Mouse (Mus musculus) stomach, embryonic 16.5 days (tissue): Measurements from ENCODE around the gene Tmem28. TPM values are rescaled to one million over a fixed set of nuclear protein-coding genes. Genes with fewer than 3 reads are reported as not detected.
A peak's percentile ranks its signal among the peaks of the same experiment; 100 is the strongest.

Source experiments
- ATAC-seq: fragments of 200-750 bp; cut with Nextera tagmentation; 2 replicates; pipeline ENCODE4 v1.8.0; 2017; ENCODE audit warnings: moderate number of reproducible peaks, moderate TSS enrichment; ENCODE audit not compliant: insufficient read depth, low FRiP score
- H3K27ac ChIP-seq: fragments of 300-500 bp; sonication (generic); 2 replicates; pipeline ENCODE4 v1.5.1; 2014; ENCODE audit warnings: low read length
- H3K27me3 ChIP-seq: fragments of 300-500 bp; sonication (generic); 2 replicates; pipeline ENCODE4 v1.6.1; 2014; ENCODE audit warnings: low read length, control low read depth, mixed read lengths; ENCODE audit not compliant: control insufficient read depth, insufficient read depth
- H3K36me3 ChIP-seq: fragments of 300-500 bp; sonication (generic); 2 replicates; pipeline ENCODE4 v1.6.1; 2014; ENCODE audit warnings: low read length; ENCODE audit not compliant: control insufficient read depth, insufficient read depth
- H3K4me1 ChIP-seq: fragments of 300-500 bp; sonication (generic); 2 replicates; pipeline ENCODE4 v1.6.1; 2014; ENCODE audit warnings: low read length, control low read depth, mixed read lengths; ENCODE audit not compliant: control insufficient read depth, insufficient read depth
- H3K4me2 ChIP-seq: fragments of 300-500 bp; sonication (generic); 2 replicates; pipeline ENCODE4 v1.6.1; 2014; ENCODE audit warnings: low read depth, low read length, mixed read lengths
- H3K4me3 ChIP-seq: fragments of 300-500 bp; sonication (generic); replicated peaks from 2 replicates; pipeline ENCODE4 v1.5.1; 2014; ENCODE audit warnings: mild to moderate bottlenecking, low read length
- H3K9ac ChIP-seq: fragments of 300-500 bp; sonication (generic); 2 replicates; pipeline ENCODE4 v1.6.1; 2014; ENCODE audit warnings: low read length
- H3K9me3 ChIP-seq: fragments of 300-500 bp; sonication (generic); replicated peaks from 2 replicates; pipeline ENCODE4 v1.6.1; 2016; ENCODE audit warnings: low read length, control low read depth; ENCODE audit not compliant: control insufficient read depth
- WGBS: fragments of 180-500 bp; shearing (Covaris S2); extraction: QIAGEN DNeasy Blood & Tissue Kit; methylation state at CpG from one replicate; pipeline ENCODE4 v1.1.7; 2014; 5-methylcytosine and 5-hydroxymethylcytosine counted together
- polyA plus RNA-seq: library from polyadenylated mRNA; unstranded; fragments of >200 nt; fragmentation: Nextera tagmentation; extraction: Ambion mirVana; gene quantifications from 2 replicates; pipeline ENCODE4 v1.2.1, GENCODE M21; 2015

Gene Tmem28
- polyA plus RNA-seq: 0.11 and 0.15 TPM in 2 replicates

GRCm38 (mm10) chrX:99820790-99821395, at the start of gene Tmem28:
Gene Tmem28, plus strand, starts transcription at chrX:99821021.
- Histone ChIP-seq H3K36me3 (no peaks in the 10 kb centered on the region), H3K4me1 (no peaks in the 10 kb centered on the region; the same call in 1 of the 2 replicates), H3K27me3 (peaks cover 32% of the 10 kb centered on the region), H3K4me2 (peak within 1 kb of the TSS; percentile 60), H3K9ac (no peak within 1 kb of the TSS), H3K9me3 (no peaks in the 10 kb centered on the region; the same call in 1 of the 2 replicates), H3K4me3 (peak within 1 kb of the TSS; percentile 51), H3K27ac (no peak within 1 kb of the TSS)
- 14% methylated on average over 52 of the region's 82 CpGs for WGBS
- no peak for ATAC-seq

- H3K4me2 ChIP-seq: no peak overlapping the region
- H3K4me3 ChIP-seq: no peak overlapping the region
- H3K36me3 ChIP-seq: no peaks in the 10 kb centered on the region
- H3K9me3 ChIP-seq: no peaks in the 10 kb centered on the region
- 54% methylated on average over 4 of the region's 4 CpGs for WGBS
- no peak overlapping the region for H3K27ac ChIP-seq
- no peak for ATAC-seq
- H3K27me3 ChIP-seq: peaks cover 2% of the 10 kb centered on the region
- H3K9ac ChIP-seq: no peak overlapping the region
- H3K4me1 ChIP-seq: no peaks in the 10 kb centered on the region
Observed at GRCm38 (mm10) chrX:99780308-99780707, 40.5 kb upstream of the Tmem28 start.

- ATAC-seq: no peak
- H3K27me3 ChIP-seq: peaks cover 10% of the 10 kb centered on the region; the same call in 1 of the 2 replicates
- no peaks in the 10 kb centered on the region for H3K4me1 ChIP-seq
- no peak overlapping the region for H3K4me2 ChIP-seq
- H3K9ac ChIP-seq: no peak overlapping the region
- H3K4me3 ChIP-seq: no peak overlapping the region
- WGBS: 25% methylated on average over 1 of the region's 1 CpGs
- H3K27ac ChIP-seq: no peak overlapping the region
- no peaks in the 10 kb centered on the region for H3K36me3 ChIP-seq
- no peaks in the 10 kb centered on the region for H3K9me3 ChIP-seq
Observed at GRCm38 (mm10) chrX:99808375-99808774, 12.4 kb upstream of the Tmem28 start.

- 17% methylated on average over 21 of the region's 22 CpGs for WGBS
- H3K27me3 ChIP-seq: peaks cover 34% of the 10 kb centered on the region
Observed at GRCm38 (mm10) chrX:99819395-99819935, 1.4 kb upstream of the Tmem28 start.

GRCm38 (mm10) chrX:99819936-99820789, 658 bp upstream of the Tmem28 start:
- H3K4me3 ChIP-seq: peak overlapping the region; percentile 51
- WGBS: 13% methylated on average over 62 of the region's 105 CpGs
- peak overlapping the region; percentile 60 for H3K4me2 ChIP-seq
- H3K9ac ChIP-seq: no peak overlapping the region
- H3K36me3 ChIP-seq: no peaks in the 10 kb centered on the region
- H3K27ac ChIP-seq: no peak overlapping the region
- ATAC-seq: peak; percentile 57; the same call in 1 of the 2 replicates
- peaks cover 32% of the 10 kb centered on the region for H3K27me3 ChIP-seq
- no peaks in the 10 kb centered on the region; the same call in 1 of the 2 replicates for H3K4me1 ChIP-seq
- H3K9me3 ChIP-seq: no peaks in the 10 kb centered on the region; the same call in 1 of the 2 replicates

More at GRCm38 (mm10) chrX:99819395-99819935, 1.4 kb upstream of the Tmem28 start:
- H3K4me2 ChIP-seq: peak overlapping the region; percentile 60
- peak; percentile 78; the same call in 1 of the 2 replicates for ATAC-seq
- peak overlapping the region; percentile 51 for H3K4me3 ChIP-seq
- H3K4me1 ChIP-seq: no peaks in the 10 kb centered on the region; the same call in 1 of the 2 replicates
- no peak overlapping the region for H3K27ac ChIP-seq
- H3K9ac ChIP-seq: no peak overlapping the region
- H3K9me3 ChIP-seq: no peaks in the 10 kb centered on the region; the same call in 1 of the 2 replicates
- no peaks in the 10 kb centered on the region for H3K36me3 ChIP-seq

GRCm38 (mm10) chrX:99842090-99842489, 21.3 kb downstream of the Tmem28 start:
- no peaks in the 10 kb centered on the region for H3K9me3 ChIP-seq
- H3K36me3 ChIP-seq: no peaks in the 10 kb centered on the region
- H3K4me3 ChIP-seq: no peak overlapping the region
- H3K9ac ChIP-seq: no peak overlapping the region
- WGBS: 18% methylated on average over 2 of the region's 2 CpGs
- H3K27ac ChIP-seq: no peak overlapping the region
- no peaks in the 10 kb centered on the region for H3K4me1 ChIP-seq
- ATAC-seq: no peak
- no peak overlapping the region for H3K4me2 ChIP-seq
- H3K27me3 ChIP-seq: peaks cover 3% of the 10 kb centered on the region; the same call in 1 of the 2 replicates

- Histone ChIP-seq H3K9ac (peak overlapping the region; percentile 72), H3K27me3 (peaks cover 21% of the 10 kb centered on the region; the same call in 1 of the 2 replicates), H3K4me3 (peak overlapping the region; percentile 42), H3K9me3 (no peaks in the 10 kb centered on the region), H3K36me3 (no peaks in the 10 kb centered on the region), H3K27ac (peak overlapping the region; percentile 42; the same call in 1 of the 2 replicates), H3K4me1 (no peaks in the 10 kb centered on the region), H3K4me2 (peak overlapping the region; percentile 51; the same call in 1 of the 2 replicates)
- ATAC-seq: peak; percentile 86
- 14% methylated on average over 27 of the region's 35 CpGs for WGBS
Observed at GRCm38 (mm10) chrX:99853261-99853741, 32.5 kb downstream of the Tmem28 start.

GRCm38 (mm10) chrX:99853834-99854233, 33.0 kb downstream of the Tmem28 start:
- H3K27me3 ChIP-seq: peaks cover 18% of the 10 kb centered on the region; the same call in 1 of the 2 replicates
- H3K4me2 ChIP-seq: peak overlapping the region; percentile 51; the same call in 1 of the 2 replicates
- no peaks in the 10 kb centered on the region for H3K36me3 ChIP-seq
- no peak overlapping the region for H3K27ac ChIP-seq
- H3K9me3 ChIP-seq: no peaks in the 10 kb centered on the region
- H3K4me1 ChIP-seq: no peaks in the 10 kb centered on the region
- peak overlapping the region; percentile 42; the same call in 1 of the 2 replicates for H3K4me3 ChIP-seq
- no peak for ATAC-seq
- 53% methylated on average over 3 of the region's 3 CpGs for WGBS
- no peak overlapping the region for H3K9ac ChIP-seq
